Mouse (Mus musculus) embryonic facial prominence, embryonic 13.5 days (tissue): ENCODE data around the gene Gm45208. TPM values are rescaled to one million over a fixed set of nuclear protein-coding genes. Genes with fewer than 3 reads are reported as not detected.
A peak's percentile ranks its signal among the peaks of the same experiment; 100 is the strongest.

Source experiments
- ATAC-seq: fragments of 200-750 bp; cut with Nextera tagmentation; 2 replicates; pipeline ENCODE4 v1.8.0; 2017; ENCODE audit warnings: low read depth; ENCODE audit not compliant: insufficient number of reproducible peaks, insufficient read depth, low FRiP score, low TSS enrichment
- H3K27ac ChIP-seq: fragments of 300-500 bp; sonication (generic); 2 replicates; pipeline ENCODE4 v1.5.1; 2015; ENCODE audit warnings: moderate library complexity, mild to moderate bottlenecking, inconsistent platforms
- H3K27me3 ChIP-seq: fragments of 300-500 bp; sonication (generic); 2 replicates; pipeline ENCODE4 v1.6.1; 2015; ENCODE audit warnings: mild to moderate bottlenecking, inconsistent platforms
- H3K36me3 ChIP-seq: fragments of 300-500 bp; sonication (generic); 2 replicates; pipeline ENCODE4 v1.6.1; 2015; ENCODE audit warnings: mild to moderate bottlenecking, inconsistent platforms
- H3K4me1 ChIP-seq: fragments of 300-500 bp; sonication (generic); 2 replicates; pipeline ENCODE4 v1.6.1; 2015; ENCODE audit warnings: inconsistent platforms
- H3K4me2 ChIP-seq: fragments of 300-500 bp; sonication (generic); 2 replicates; pipeline ENCODE4 v1.6.1; 2015; ENCODE audit warnings: moderate library complexity, mild to moderate bottlenecking, inconsistent platforms
- H3K4me3 ChIP-seq: fragments of 300-500 bp; sonication (generic); 2 replicates; pipeline ENCODE4 v1.5.1; 2015; ENCODE audit warnings: mild to moderate bottlenecking, inconsistent platforms
- H3K9ac ChIP-seq: fragments of 300-500 bp; sonication (generic); 2 replicates; pipeline ENCODE4 v1.6.1; 2015; ENCODE audit warnings: mild to moderate bottlenecking, inconsistent platforms
- H3K9me3 ChIP-seq: fragments of 300-500 bp; sonication (generic); 2 replicates; pipeline ENCODE4 v1.6.1; 2016; ENCODE audit warnings: inconsistent platforms
- WGBS: fragments of 180-500 bp; shearing (Covaris S2); methylation state at CpG from one replicate; pipeline ENCODE4 v1.1.7; 2015; ENCODE audit warnings: mixed read lengths; 5-methylcytosine and 5-hydroxymethylcytosine counted together
- polyA plus RNA-seq: library from polyadenylated mRNA; unstranded; fragments of >200 nt; fragmentation: Nextera tagmentation; extraction: Ambion mirVana; gene quantifications from 2 replicates; pipeline ENCODE4 v1.2.1, GENCODE M21; 2015

Gm45208 gene
- polyA plus RNA-seq, 1 experiment from 2014 or later: not detected

DNA sequence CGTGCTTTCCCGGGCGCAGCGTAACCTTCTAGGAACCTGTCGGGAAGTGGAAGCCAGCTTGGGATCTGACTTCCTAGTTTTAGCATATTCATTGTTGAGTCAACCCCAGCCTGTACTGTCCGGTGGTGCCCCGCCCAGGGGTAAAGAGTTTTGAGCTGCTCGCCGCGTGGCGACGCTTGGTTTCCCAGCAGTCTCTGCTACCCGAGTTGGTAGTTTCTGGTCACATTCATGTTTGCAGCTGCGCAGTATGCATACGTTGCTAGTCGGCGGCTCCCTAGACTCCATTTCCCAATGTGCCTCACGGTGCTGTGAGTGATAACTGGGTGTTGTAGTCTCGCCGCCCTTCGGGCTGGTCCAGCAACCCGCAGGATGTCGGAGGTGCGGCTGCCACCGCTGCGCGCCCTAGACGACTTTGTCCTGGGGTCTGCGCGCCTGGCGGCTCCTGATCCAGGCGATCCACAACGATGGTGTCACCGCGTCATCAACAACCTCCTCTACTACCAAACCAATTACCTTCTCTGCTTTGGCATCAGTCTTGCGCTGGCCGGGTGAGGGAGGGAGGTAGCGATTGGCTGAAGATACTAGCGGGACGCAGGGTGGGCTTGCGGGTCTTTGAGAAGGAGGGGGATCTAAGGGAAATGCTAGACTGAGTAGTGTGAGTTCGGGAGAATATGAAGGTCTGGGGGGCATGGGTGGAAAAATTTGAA lies 6.3 kb downstream of the Gm45208 start, which contains the start of gene Praf2:
Gene Praf2 (plus strand): TSS at position 225 of the 707 bp plus-strand sequence.
- no peaks in the 10 kb centered on the region for H3K27me3 ChIP-seq
- no peaks in the 10 kb centered on the region for H3K4me1 ChIP-seq
- peak within 1 kb of the TSS; percentile 65 for H3K9ac ChIP-seq
- peak; percentile 86 for ATAC-seq
- H3K27ac ChIP-seq: 0 out of 2 replicates have a peak within 1 kb of the TSS, but pooled peaks have one; percentile 22
- H3K4me2 ChIP-seq: peak within 1 kb of the TSS; percentile 61
- 23% methylated on average over 42 of the region's 42 CpGs for WGBS
- H3K9me3 ChIP-seq: no peaks in the 10 kb centered on the region
- peaks cover 23% of the 10 kb centered on the region; the same call in 1 of the 2 replicates for H3K36me3 ChIP-seq
- H3K4me3 ChIP-seq: peak within 1 kb of the TSS; percentile 49

DNA sequence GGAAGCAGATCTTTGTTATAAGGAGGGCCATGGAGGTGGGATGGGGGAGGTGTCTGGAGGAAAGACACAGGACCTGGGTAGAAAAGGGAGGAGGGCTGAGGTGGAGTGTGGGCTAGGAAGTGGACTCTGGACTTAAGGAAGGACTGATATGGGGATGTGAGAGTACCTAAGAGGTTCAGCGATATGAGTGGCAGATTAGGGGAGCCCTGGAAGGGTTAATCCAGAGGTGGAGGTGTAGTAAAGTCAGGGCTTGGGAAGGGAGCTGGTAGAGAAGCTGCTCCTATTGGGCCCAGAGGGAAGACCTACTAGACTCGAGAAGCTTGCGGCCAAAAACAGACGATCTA lies 6.8 kb downstream of the Gm45208 start:
- Histone ChIP-seq H3K4me3 (peak overlapping the region; percentile 49), H3K4me2 (peak overlapping the region; percentile 61), H3K9me3 (no peaks in the 10 kb centered on the region), H3K36me3 (peaks cover 21% of the 10 kb centered on the region; the same call in 1 of the 2 replicates), H3K27ac (no peak overlapping the region), H3K27me3 (no peaks in the 10 kb centered on the region), H3K4me1 (no peaks in the 10 kb centered on the region), H3K9ac (peak overlapping the region; percentile 65)
- ATAC-seq: no peak
- WGBS: 43% methylated on average over 4 of the region's 4 CpGs

DNA sequence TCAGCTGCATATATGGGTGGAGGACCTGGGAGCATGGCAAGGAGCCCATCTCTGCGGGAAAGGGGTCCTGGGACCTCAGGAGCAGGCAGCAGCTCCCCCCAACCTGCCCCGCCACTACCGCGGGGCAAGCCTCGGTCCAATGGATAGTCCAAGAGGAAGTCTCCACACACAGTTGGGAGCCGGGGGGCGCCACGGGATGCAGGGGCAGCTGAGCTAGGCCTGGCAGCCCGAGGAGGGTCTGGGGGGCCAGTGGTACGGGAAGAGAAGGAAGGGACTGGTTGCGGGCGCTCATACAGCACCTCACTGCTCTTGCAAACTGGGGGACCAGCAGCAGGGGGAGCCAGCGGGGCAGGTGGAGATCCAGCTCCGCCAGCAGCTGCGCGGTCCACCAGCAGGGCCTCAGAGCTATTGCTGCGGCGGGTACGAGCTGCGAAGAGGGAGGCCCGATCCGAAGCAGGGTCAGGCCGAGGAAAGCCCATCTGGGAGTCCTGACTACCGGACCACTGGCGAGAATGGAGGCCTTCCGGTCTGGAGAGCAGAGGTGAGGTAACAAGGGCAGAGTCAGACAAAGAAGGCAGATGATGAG lies 11.6 kb downstream of the Gm45208 start:
- no peak for ATAC-seq
- H3K9me3 ChIP-seq: no peaks in the 10 kb centered on the region
- H3K4me1 ChIP-seq: no peaks in the 10 kb centered on the region
- no peak overlapping the region for H3K27ac ChIP-seq
- 36% methylated on average over 26 of the region's 26 CpGs for WGBS
- H3K9ac ChIP-seq: no peak overlapping the region
- H3K27me3 ChIP-seq: no peaks in the 10 kb centered on the region
- peaks cover 9% of the 10 kb centered on the region; the same call in 1 of the 2 replicates for H3K36me3 ChIP-seq
- H3K4me2 ChIP-seq: no peak overlapping the region
- H3K4me3 ChIP-seq: no peak overlapping the region

DNA sequence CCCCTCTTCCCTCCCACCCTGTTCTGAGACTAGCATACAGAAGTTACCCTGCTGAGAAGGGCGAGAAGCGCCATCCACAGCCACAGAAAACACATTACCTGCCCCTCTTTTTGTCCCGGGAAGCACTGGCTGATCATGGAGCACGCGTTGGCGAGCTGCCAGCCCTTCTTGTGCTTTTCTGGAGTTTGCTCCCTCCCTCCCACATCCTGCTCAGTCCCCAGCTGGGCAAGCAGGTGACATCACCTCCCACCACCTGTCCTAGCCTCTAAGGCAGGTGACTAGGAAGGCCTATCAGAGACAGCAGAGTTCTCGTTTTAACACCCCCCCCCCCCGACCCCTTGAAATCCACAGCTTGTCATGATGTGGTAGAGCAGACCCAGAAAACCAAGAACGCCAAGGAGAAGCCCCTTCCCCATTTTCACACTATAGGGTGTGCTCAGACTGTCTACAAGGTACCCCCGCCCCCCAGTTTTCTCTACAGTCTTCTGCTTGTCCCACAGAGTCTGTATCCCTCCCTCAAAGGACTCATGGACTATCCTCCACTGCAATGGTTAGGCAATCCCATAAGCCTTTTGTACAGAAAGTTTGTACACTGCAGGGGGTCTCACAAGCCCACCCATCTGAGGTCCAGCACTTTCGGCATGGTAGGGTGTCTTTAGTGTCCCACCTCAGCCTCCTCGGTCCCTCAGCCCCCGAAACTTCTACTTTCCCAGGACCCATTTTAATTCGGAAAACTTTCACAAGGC lies 17.5 kb downstream of the Gm45208 start:
- Histone ChIP-seq H3K36me3 (peaks cover 12% of the 10 kb centered on the region; the same call in 1 of the 2 replicates), H3K4me2 (0 out of 2 replicates have a peak overlapping the region, but pooled peaks have one; percentile 5), H3K9ac (no peak overlapping the region), H3K4me1 (no peaks in the 10 kb centered on the region), H3K27me3 (no peaks in the 10 kb centered on the region), H3K27ac (no peak overlapping the region), H3K4me3 (no peak overlapping the region), H3K9me3 (no peaks in the 10 kb centered on the region)
- ATAC-seq: peak; percentile 50; the same call in 1 of the 2 replicates
- WGBS: 61% methylated on average over 14 of the region's 14 CpGs

- 43% methylated on average over 10 of the region's 10 CpGs for WGBS
- H3K27me3 ChIP-seq: no peaks in the 10 kb centered on the region
- H3K9ac ChIP-seq: no peak overlapping the region
- H3K4me2 ChIP-seq: no peak overlapping the region
- no peaks in the 10 kb centered on the region for H3K4me1 ChIP-seq
- no peaks in the 10 kb centered on the region for H3K9me3 ChIP-seq
- no peak overlapping the region for H3K4me3 ChIP-seq
- no peak; the same call in 1 of the 2 replicates for ATAC-seq
- peak overlapping the region; percentile 39; the same call in 1 of the 2 replicates for H3K27ac ChIP-seq
- H3K36me3 ChIP-seq: peaks cover 12% of the 10 kb centered on the region; the same call in 1 of the 2 replicates
These were observed 18.2 kb downstream of the Gm45208 start for GRCm38 (mm10) chrX:7740082-7740819.

DNA sequence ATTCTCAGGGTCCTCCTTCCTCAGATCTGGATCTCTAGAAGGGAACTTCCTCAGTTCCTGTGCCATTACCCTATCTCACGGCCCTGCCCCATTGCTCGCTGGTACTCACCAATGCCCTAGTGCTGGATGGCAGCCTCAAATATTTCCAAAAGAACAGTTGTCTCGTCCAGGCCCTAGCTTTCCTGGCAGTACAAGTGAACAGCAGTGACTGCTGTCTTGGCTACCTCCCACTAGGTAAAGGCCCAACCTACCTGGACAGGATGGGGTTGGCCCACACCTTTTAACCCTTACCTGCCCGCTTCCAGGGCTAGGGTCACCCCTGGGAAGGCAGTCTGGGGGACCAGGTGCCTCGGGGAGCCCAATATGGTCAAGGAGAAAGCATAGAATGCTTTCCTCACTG lies 19.1 kb downstream of the Gm45208 start:
- Histone ChIP-seq H3K4me2 (no peak overlapping the region), H3K9ac (no peak overlapping the region), H3K27me3 (no peaks in the 10 kb centered on the region), H3K4me3 (no peak overlapping the region), H3K9me3 (no peaks in the 10 kb centered on the region), H3K27ac (peak overlapping the region; percentile 48; the same call in 1 of the 2 replicates), H3K4me1 (no peaks in the 10 kb centered on the region), H3K36me3 (peaks cover 12% of the 10 kb centered on the region; the same call in 1 of the 2 replicates)
- ATAC-seq: no peak
- WGBS: 74% methylated on average over 5 of the region's 5 CpGs

DNA sequence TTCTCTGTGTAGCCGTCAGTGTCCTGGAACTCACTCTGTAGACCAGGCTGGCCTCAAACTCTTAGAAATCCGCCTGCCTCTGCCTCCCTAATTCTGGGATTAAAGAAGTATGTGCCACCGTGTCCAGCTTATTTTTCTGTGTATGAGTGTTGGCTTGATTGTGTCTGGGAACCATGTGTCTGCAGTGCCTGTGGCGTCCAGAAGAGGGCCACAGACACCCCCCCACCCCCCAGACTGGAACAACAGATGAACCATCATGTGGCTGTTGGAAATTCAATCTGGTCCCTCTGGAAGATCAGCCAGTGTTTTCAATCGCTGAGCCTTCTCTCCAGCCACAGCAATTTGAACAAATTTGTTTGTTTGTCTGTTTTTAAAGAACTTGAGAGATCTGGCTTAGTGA lies 21.4 kb downstream of the Gm45208 start:
- Histone ChIP-seq H3K4me3 (no peak overlapping the region), H3K27me3 (no peaks in the 10 kb centered on the region), H3K27ac (no peak overlapping the region), H3K36me3 (0 out of 2 replicates have a peak, but pooled peaks cover 2% of the 10 kb centered on the region), H3K4me2 (no peak overlapping the region), H3K9me3 (no peaks in the 10 kb centered on the region), H3K9ac (no peak overlapping the region), H3K4me1 (no peaks in the 10 kb centered on the region)
- no peak for ATAC-seq
- WGBS: 57% methylated on average over 5 of the region's 5 CpGs

DNA sequence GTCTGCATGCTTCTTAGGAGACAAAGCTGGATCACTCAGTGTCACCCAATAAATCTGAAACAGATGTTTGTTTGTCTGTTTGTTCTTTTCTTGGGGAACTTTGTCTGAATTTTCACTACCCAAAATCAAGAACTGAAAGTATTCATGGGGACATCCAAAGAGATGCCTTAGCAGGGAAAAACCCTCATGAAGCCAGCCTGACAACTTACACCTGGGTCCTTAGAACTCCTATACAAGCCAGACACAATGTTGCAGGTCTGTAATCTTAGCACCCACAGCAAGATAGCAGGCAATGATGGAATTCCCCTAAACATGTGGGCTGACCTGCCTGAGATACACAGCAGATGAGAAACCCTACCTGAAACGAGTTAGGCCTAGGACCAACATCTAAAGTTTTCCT lies 22.9 kb downstream of the Gm45208 start:
- no peak overlapping the region for H3K9ac ChIP-seq
- H3K4me3 ChIP-seq: no peak overlapping the region
- no peak for ATAC-seq
- 0 out of 2 replicates have a peak, but pooled peaks cover 2% of the 10 kb centered on the region for H3K36me3 ChIP-seq
- H3K4me2 ChIP-seq: no peak overlapping the region
- H3K9me3 ChIP-seq: no peaks in the 10 kb centered on the region
- WGBS: 53% methylated on average over 1 of the region's 1 CpGs
- H3K27me3 ChIP-seq: no peaks in the 10 kb centered on the region
- peaks cover 5% of the 10 kb centered on the region; the same call in 1 of the 2 replicates for H3K4me1 ChIP-seq
- no peak overlapping the region for H3K27ac ChIP-seq

- H3K27ac ChIP-seq: no peak overlapping the region
- H3K4me1 ChIP-seq: peaks cover 6% of the 10 kb centered on the region; the same call in 1 of the 2 replicates
- no peak overlapping the region for H3K4me2 ChIP-seq
- H3K9ac ChIP-seq: no peak overlapping the region
- no peaks in the 10 kb centered on the region for H3K9me3 ChIP-seq
- H3K4me3 ChIP-seq: no peak overlapping the region
- no peak for ATAC-seq
- 0 out of 2 replicates have a peak, but pooled peaks cover 2% of the 10 kb centered on the region for H3K36me3 ChIP-seq
- no peaks in the 10 kb centered on the region for H3K27me3 ChIP-seq
- WGBS: 92% methylated on average over 8 of the region's 8 CpGs
These were observed 23.4 kb downstream of the Gm45208 start for GRCm38 (mm10) chrX:7745429-7745828.

GRCm38 (mm10) chrX:7750432-7751116 lies 28.5 kb downstream of the Gm45208 start, which contains the start of gene Ccdc120:
TSS of gene Ccdc120 (minus strand) at chrX:7750905.
- WGBS: 21% methylated on average over 42 of the region's 56 CpGs
- Histone ChIP-seq H3K27me3 (no peaks in the 10 kb centered on the region), H3K9ac (peak within 1 kb of the TSS; percentile 77), H3K4me1 (peaks cover 6% of the 10 kb centered on the region; the same call in 1 of the 2 replicates), H3K36me3 (no peaks in the 10 kb centered on the region), H3K4me3 (peak within 1 kb of the TSS; percentile 60), H3K9me3 (no peaks in the 10 kb centered on the region), H3K27ac (no peak within 1 kb of the TSS), H3K4me2 (peak within 1 kb of the TSS; percentile 60)
- ATAC-seq: peak; percentile 74
